Mouse (Mus musculus) thymus, postnatal 0 days (tissue): ENCODE results near the gene Klrd1. TPM values are rescaled to one million over a fixed set of nuclear protein-coding genes. Genes with fewer than 3 reads are reported as not detected.

Experiments
- polyA plus RNA-seq: library from polyadenylated mRNA; unstranded; fragments of >200 nt; fragmentation: Nextera tagmentation; extraction: Ambion mirVana; gene quantifications from 2 replicates; pipeline ENCODE4 v1.2.1, GENCODE M21; 2015

Gene Klrd1
- polyA plus RNA-seq, 1 experiment from 2014 or later = 9.1 TPM

Other genes starting within 250 kb of the Klrd1 start
- 3.9 and 4.5 TPM in 2 replicates for gene Clec12a, start 249.1 kb upstream of the Klrd1 start, polyA plus RNA-seq
- 0.15 and 0.46 TPM in 2 replicates for gene Clec12b, start 205.9 kb upstream of the Klrd1 start, polyA plus RNA-seq
- 0.85 and 0.91 TPM in 2 replicates for gene Clec1b, start 194.5 kb upstream of the Klrd1 start, polyA plus RNA-seq
- gene Clec9a, start 182.9 kb upstream of the Klrd1 start, polyA plus RNA-seq = 0.18 and 0.39 TPM in 2 replicates
- gene Clec1a, start 139.8 kb upstream of the Klrd1 start, polyA plus RNA-seq = 0.75 and 1.1 TPM in 2 replicates
- gene Olr1, start 84.6 kb upstream of the Klrd1 start, polyA plus RNA-seq = 0.09 and 0.12 TPM in 2 replicates
- gene Tmem52b, start 79.2 kb upstream of the Klrd1 start, polyA plus RNA-seq = not detected in 2 replicates
- gene Gabarapl1, start 58.6 kb upstream of the Klrd1 start, polyA plus RNA-seq = 32.0 and 34.1 TPM in 2 replicates
- gene Klre1, start 13.9 kb upstream of the Klrd1 start, polyA plus RNA-seq = 0.45 and 0.74 TPM in 2 replicates
- 4.5 and 4.8 TPM in 2 replicates for gene Klrk1, start 32.1 kb downstream of the Klrd1 start, polyA plus RNA-seq
- not detected in 2 replicates for gene Klrc3, start 51.6 kb downstream of the Klrd1 start, polyA plus RNA-seq
- 0.57 and 0.62 TPM in 2 replicates for gene Klrc2, start 68.9 kb downstream of the Klrd1 start, polyA plus RNA-seq
- 2.0 and 2.4 TPM in 2 replicates for gene Klrc1, start 87.2 kb downstream of the Klrd1 start, polyA plus RNA-seq
- not detected in 2 replicates for gene Klri1, start 125.3 kb downstream of the Klrd1 start, polyA plus RNA-seq
- 0.18 and 0.31 TPM in 2 replicates for gene Klri2, start 148.7 kb downstream of the Klrd1 start, polyA plus RNA-seq
- gene Gm156, start 192.5 kb downstream of the Klrd1 start, polyA plus RNA-seq = 0.21 and 0.41 TPM in 2 replicates